Mouse (Mus musculus): ENCODE results near the gene Gimap7. TPM values are rescaled to one million over a fixed set of nuclear protein-coding genes. Genes with fewer than 3 reads are reported as not detected.

Gimap7 gene
- polyA plus RNA-seq, 1 experiment: not detected

DNA sequence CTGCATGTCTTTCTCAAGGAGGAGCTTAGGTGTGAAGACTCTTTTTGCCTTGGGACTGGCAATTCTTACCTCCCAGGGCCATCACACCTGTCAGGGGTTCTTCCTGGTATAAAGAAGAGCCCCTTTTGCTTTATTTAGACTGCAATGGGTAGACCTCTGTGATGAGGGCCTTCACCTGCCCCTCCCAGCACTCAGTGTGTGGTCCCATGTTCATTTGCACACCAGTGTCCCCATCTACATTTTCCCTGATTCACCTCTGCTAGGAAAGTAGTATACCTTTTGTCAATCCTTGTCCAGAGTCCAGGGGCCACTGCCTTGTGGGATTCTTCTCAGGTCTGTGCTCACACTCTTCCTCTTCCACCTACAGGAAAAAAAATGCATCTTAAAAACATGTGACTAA is 14.3 kb upstream of the Gimap7 start:
- no peaks in the 10 kb centered on the region for H3K9me3 ChIP-seq
- H3K27me3 ChIP-seq (replicated peaks): no peaks in the 10 kb centered on the region
- H3K36me3 ChIP-seq (replicated peaks; ENCODE audit: low read length): peaks cover 52% of the 10 kb centered on the region
- H3K4me1 ChIP-seq: peaks cover 60% of the 10 kb centered on the region
- no peak overlapping the region for H3K4me3 ChIP-seq (replicated peaks)
- TF ChIP-seq GATA1 (IDR thresholded peaks at IDR 0.05; ENCODE audit: borderline replicate concordance, low read length) (no peak), FLI1 (IDR thresholded peaks at IDR 0.05; ENCODE audit: low read length) (no peak)

GRCm38 (mm10) chr6:48706130-48706529 is 12.3 kb upstream of the Gimap7 start:
- peaks cover 56% of the 10 kb centered on the region for H3K36me3 ChIP-seq (replicated peaks; ENCODE audit: low read length)
- H3K27me3 ChIP-seq (replicated peaks): no peaks in the 10 kb centered on the region
- peaks cover 47% of the 10 kb centered on the region for H3K4me1 ChIP-seq
- TF ChIP-seq FLI1 (IDR thresholded peaks at IDR 0.05; ENCODE audit: low read length) (no peak), GATA1 (IDR thresholded peaks at IDR 0.05; ENCODE audit: borderline replicate concordance, low read length) (no peak)
- H3K4me3 ChIP-seq (replicated peaks): peak overlapping the region; percentile 84
- H3K9me3 ChIP-seq: peaks cover 6% of the 10 kb centered on the region

DNA sequence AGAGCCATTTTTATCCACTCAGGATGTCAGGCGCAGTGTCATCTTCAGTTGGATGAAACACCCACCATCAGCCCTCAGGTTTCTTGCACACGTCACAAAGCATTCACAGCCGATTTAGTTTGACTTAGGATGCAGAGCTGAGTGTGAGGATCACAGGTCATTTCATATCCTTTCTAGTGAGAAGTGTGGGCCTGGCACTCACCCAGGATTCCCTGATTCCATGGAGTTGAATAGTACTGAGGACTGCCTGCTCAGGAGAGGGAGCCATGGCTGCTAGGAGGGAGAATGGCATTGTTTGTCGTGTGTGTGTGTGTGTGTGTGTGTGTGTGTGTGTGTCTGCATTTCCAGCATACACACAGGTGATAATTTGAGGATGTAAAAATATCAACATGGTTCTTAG is 1.9 kb downstream of the Gimap7 start:
- Histone ChIP-seq H3K27me3 (replicated peaks) (peaks cover 10% of the 10 kb centered on the region), H3K4me3 (replicated peaks) (no peak overlapping the region), H3K36me3 (replicated peaks; ENCODE audit: low read length) (no peaks in the 10 kb centered on the region), H3K4me1 (peaks cover 30% of the 10 kb centered on the region), H3K9me3 (peaks cover 7% of the 10 kb centered on the region)
- TF ChIP-seq FLI1 (IDR thresholded peaks at IDR 0.05; ENCODE audit: low read length): no peak
- no peak for TF ChIP-seq GATA1 (IDR thresholded peaks at IDR 0.05; ENCODE audit: borderline replicate concordance, low read length)

- no peaks in the 10 kb centered on the region for H3K36me3 ChIP-seq (replicated peaks; ENCODE audit: low read length)
- peaks cover 6% of the 10 kb centered on the region for H3K27me3 ChIP-seq (replicated peaks)
- H3K9me3 ChIP-seq: peaks cover 7% of the 10 kb centered on the region
- no peak overlapping the region for H3K4me3 ChIP-seq (replicated peaks)
- TF ChIP-seq GATA1 (IDR thresholded peaks at IDR 0.05; ENCODE audit: borderline replicate concordance, low read length): no peak
- no peak for TF ChIP-seq FLI1 (IDR thresholded peaks at IDR 0.05; ENCODE audit: low read length)
- peaks cover 29% of the 10 kb centered on the region for H3K4me1 ChIP-seq
Observed at GRCm38 (mm10) chr6:48723468-48723867, 5.0 kb downstream of the Gimap7 start.

- no peak for TF ChIP-seq FLI1 (IDR thresholded peaks at IDR 0.05; ENCODE audit: low read length)
- TF ChIP-seq GATA1 (IDR thresholded peaks at IDR 0.05; ENCODE audit: borderline replicate concordance, low read length): no peak
- no peak overlapping the region for H3K4me3 ChIP-seq (replicated peaks)
- no peaks in the 10 kb centered on the region for H3K36me3 ChIP-seq (replicated peaks; ENCODE audit: low read length)
- H3K9me3 ChIP-seq: peaks cover 7% of the 10 kb centered on the region
- H3K4me1 ChIP-seq: peaks cover 23% of the 10 kb centered on the region
- peaks cover 10% of the 10 kb centered on the region for H3K27me3 ChIP-seq (replicated peaks)
Observed at GRCm38 (mm10) chr6:48725476-48725875, 7.1 kb downstream of the Gimap7 start.

DNA sequence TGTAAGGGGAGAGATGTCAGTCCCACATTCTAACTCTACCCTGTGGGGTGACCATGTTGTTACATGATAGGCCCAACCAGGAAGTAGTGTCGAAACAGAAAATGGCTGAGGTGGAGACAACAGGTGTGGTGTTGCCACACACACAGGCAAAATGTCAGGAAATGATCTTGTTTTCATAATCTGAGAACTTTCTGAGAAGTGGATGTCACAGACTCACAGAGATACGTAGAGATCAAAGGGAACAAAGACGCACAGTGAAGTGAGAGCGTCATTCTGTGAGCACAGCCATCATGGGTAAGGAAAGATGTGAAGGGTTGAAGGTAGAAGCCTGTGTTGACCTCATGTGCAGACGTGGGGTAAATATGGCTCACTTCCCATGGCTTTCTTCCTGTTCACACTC is 9.3 kb downstream of the Gimap7 start:
- H3K27me3 ChIP-seq (replicated peaks): peaks cover 10% of the 10 kb centered on the region
- H3K4me1 ChIP-seq: peaks cover 19% of the 10 kb centered on the region; the same call in 1 of the 2 replicates
- H3K4me3 ChIP-seq (replicated peaks): no peak overlapping the region
- peaks cover 7% of the 10 kb centered on the region for H3K9me3 ChIP-seq
- TF ChIP-seq GATA1 (IDR thresholded peaks at IDR 0.05; ENCODE audit: borderline replicate concordance, low read length) (no peak), FLI1 (IDR thresholded peaks at IDR 0.05; ENCODE audit: low read length) (no peak)
- no peaks in the 10 kb centered on the region for H3K36me3 ChIP-seq (replicated peaks; ENCODE audit: low read length)

DNA sequence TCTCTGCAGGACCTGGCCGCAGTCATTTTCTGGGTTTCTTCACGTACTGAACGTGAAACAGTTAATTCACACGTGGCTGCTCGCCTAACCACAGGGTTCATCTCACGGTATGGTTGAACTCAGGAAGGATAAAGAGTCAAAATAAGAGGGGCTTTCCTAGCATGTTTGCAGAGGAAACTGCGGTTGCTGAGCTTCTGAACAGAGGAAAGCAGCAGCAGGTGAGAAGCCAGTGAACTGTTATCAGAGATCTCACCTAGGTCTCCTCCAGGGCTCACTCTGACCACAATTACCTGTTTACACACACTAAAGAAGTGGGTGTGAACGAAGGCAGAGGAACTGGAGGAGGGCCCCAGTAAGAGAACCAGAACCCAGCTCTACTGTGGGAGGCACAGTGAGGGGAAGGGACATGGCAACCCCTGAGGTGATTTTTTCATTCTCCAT is 14.5 kb downstream of the Gimap7 start:
- Histone ChIP-seq H3K4me1 (peaks cover 26% of the 10 kb centered on the region), H3K27me3 (replicated peaks) (peaks cover 5% of the 10 kb centered on the region), H3K9me3 (no peaks in the 10 kb centered on the region; the same call in 1 of the 2 replicates), H3K36me3 (replicated peaks; ENCODE audit: low read length) (no peaks in the 10 kb centered on the region), H3K4me3 (replicated peaks) (no peak overlapping the region)
- TF ChIP-seq FLI1 (IDR thresholded peaks at IDR 0.05; ENCODE audit: low read length) (no peak), GATA1 (IDR thresholded peaks at IDR 0.05; ENCODE audit: borderline replicate concordance, low read length) (no peak)

DNA sequence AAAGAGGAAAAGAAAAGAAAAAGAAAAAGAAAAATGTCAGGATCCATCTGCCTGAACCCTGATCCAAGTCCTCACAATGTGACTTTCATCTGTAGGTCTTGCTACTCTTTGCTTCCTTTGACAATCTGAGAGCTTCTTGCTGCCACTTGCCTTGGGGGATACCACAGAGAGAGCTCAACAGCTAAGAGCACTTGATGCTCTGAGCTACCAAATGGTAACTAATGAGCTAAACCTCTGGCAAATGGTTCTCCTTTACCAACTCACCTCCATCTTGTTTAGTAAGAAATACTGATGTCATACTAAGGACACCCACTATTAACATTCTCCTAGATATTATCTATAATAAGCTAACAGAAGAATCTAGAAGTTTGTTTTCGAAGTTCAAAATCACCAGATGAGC is 15.2 kb downstream of the Gimap7 start:
- Histone ChIP-seq H3K4me3 (replicated peaks) (no peak overlapping the region), H3K4me1 (peaks cover 30% of the 10 kb centered on the region), H3K27me3 (replicated peaks) (peaks cover 4% of the 10 kb centered on the region), H3K36me3 (replicated peaks; ENCODE audit: low read length) (no peaks in the 10 kb centered on the region), H3K9me3 (no peaks in the 10 kb centered on the region; the same call in 1 of the 2 replicates)
- TF ChIP-seq FLI1 (IDR thresholded peaks at IDR 0.05; ENCODE audit: low read length) (no peak), GATA1 (IDR thresholded peaks at IDR 0.05; ENCODE audit: borderline replicate concordance, low read length) (no peak)

DNA sequence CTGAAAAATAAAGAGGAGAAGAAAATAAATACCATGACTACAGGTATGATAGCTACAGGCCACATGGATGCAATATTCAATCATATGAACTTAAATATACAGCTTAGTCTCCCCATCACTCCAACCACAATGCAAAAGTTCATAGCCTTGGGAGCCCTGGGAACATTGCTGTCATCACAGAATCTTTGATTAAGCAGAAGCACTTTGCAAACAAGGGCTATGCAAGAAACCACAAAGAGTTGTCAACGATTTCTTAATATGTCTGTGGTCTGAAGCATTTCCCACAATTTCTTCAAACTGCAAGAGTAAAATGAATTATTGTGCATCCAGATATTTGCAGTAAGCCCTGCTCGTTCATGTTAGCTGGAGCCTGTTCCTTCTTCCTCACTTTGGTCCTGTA is 18.6 kb downstream of the Gimap7 start:
- Histone ChIP-seq H3K9me3 (no peaks in the 10 kb centered on the region; the same call in 1 of the 2 replicates), H3K4me1 (peaks cover 62% of the 10 kb centered on the region), H3K36me3 (replicated peaks; ENCODE audit: low read length) (peaks cover 17% of the 10 kb centered on the region), H3K27me3 (replicated peaks) (no peaks in the 10 kb centered on the region), H3K4me3 (replicated peaks) (no peak overlapping the region)
- TF ChIP-seq GATA1 (IDR thresholded peaks at IDR 0.05; ENCODE audit: borderline replicate concordance, low read length) (no peak), FLI1 (IDR thresholded peaks at IDR 0.05; ENCODE audit: low read length) (no peak)

DNA sequence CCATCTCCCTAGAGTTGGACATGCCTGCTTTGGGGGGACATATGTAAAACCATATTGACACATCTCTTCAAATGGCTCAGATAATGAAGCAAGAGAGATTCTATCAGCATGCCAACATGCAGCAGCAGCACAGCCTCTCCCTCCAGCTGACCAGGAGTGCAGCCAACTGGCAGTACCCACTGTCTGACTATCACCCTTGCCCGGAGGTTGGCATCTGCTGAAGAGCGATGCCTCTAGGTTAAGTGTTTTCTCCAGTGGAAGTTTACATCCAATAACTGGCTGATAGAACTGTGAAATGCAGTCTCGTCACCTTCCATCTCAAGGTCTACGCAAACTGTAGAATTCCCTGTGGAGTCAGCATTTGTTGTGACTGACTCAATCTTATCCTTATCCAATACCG is 19.3 kb downstream of the Gimap7 start:
- TF ChIP-seq GATA1 (IDR thresholded peaks at IDR 0.05; ENCODE audit: borderline replicate concordance, low read length) (no peak), FLI1 (IDR thresholded peaks at IDR 0.05; ENCODE audit: low read length) (no peak)
- Histone ChIP-seq H3K27me3 (replicated peaks) (no peaks in the 10 kb centered on the region), H3K4me3 (replicated peaks) (peak overlapping the region; percentile 47), H3K4me1 (peaks cover 67% of the 10 kb centered on the region), H3K36me3 (replicated peaks; ENCODE audit: low read length) (peaks cover 23% of the 10 kb centered on the region), H3K9me3 (no peaks in the 10 kb centered on the region; the same call in 1 of the 2 replicates)

Data from megakaryocyte, embryonic 14.5 days (primary cell).